Mouse (Mus musculus) forebrain, embryonic 14.5 days (tissue): Measurements from ENCODE around the gene Hspa2. TPM values are rescaled to one million over a fixed set of nuclear protein-coding genes. Genes with fewer than 3 reads are reported as not detected.

ENCODE experiments used
- ATAC-seq: fragments of 200-750 bp; cut with Nextera tagmentation; 2 replicates; pipeline ENCODE4 v1.8.0; 2017; ENCODE audit warnings: mild to moderate bottlenecking, moderate library complexity
- DNase-seq: peaks from one replicate; pipeline ENCODE4 v3.0.0-alpha.2; 2015; ENCODE audit warnings: low spot score
- H3K27ac ChIP-seq: fragments of 300-500 bp; sonication (generic); 2 replicates; pipeline ENCODE4 v1.5.1; 2014; ENCODE audit warnings: low read depth, mild to moderate bottlenecking, control low read depth, low read length, moderate library complexity
- H3K27me3 ChIP-seq: fragments of 300-500 bp; sonication (generic); replicated peaks from 2 replicates; pipeline ENCODE4 v1.6.1; 2014; ENCODE audit warnings: low read length, control low read depth, mixed read lengths; ENCODE audit not compliant: control insufficient read depth, insufficient read depth
- H3K36me3 ChIP-seq: fragments of 300-500 bp; sonication (generic); 2 replicates; pipeline ENCODE4 v1.6.1; 2014; ENCODE audit warnings: low read length, control low read depth; ENCODE audit not compliant: control insufficient read depth, insufficient read depth
- H3K4me1 ChIP-seq: fragments of 300-500 bp; sonication (generic); 2 replicates; pipeline ENCODE4 v1.6.1; 2014; ENCODE audit warnings: antibody characterized with exemption, low read length, control low read depth; ENCODE audit not compliant: control insufficient read depth, insufficient read depth
- H3K4me2 ChIP-seq: fragments of 300-500 bp; sonication (generic); 2 replicates; pipeline ENCODE4 v1.6.1; 2014; ENCODE audit warnings: mild to moderate bottlenecking, control low read depth, low read length
- H3K4me3 ChIP-seq: fragments of 300-500 bp; sonication (generic); 2 replicates; pipeline ENCODE4 v1.5.1; 2014; ENCODE audit warnings: low read depth, low read length, control low read depth
- H3K9ac ChIP-seq: fragments of 300-500 bp; sonication (generic); 2 replicates; pipeline ENCODE4 v1.6.1; 2014; ENCODE audit warnings: mild to moderate bottlenecking, low read length, control low read depth, moderate library complexity
- H3K9me3 ChIP-seq: fragments of 300-500 bp; sonication (generic); replicated peaks from 2 replicates; pipeline ENCODE4 v1.6.1; 2016; ENCODE audit warnings: low read length, control low read depth, mixed read lengths; ENCODE audit not compliant: control insufficient read depth
- WGBS: fragments of 180-500 bp; shearing (Covaris S2); extraction: QIAGEN DNeasy Blood & Tissue Kit; methylation state at CpG from one replicate; pipeline ENCODE4 v1.1.7; 2014; 5-methylcytosine and 5-hydroxymethylcytosine counted together
- polyA plus RNA-seq: library from polyadenylated mRNA; unstranded; fragments of >200 nt; fragmentation: Nextera tagmentation; extraction: Ambion mirVana; gene quantifications from 2 replicates; pipeline ENCODE4 v1.2.1, GENCODE M21; 2014

Gene Hspa2
- polyA plus RNA-seq: 4.5 and 5.5 TPM in 2 replicates

DNA sequence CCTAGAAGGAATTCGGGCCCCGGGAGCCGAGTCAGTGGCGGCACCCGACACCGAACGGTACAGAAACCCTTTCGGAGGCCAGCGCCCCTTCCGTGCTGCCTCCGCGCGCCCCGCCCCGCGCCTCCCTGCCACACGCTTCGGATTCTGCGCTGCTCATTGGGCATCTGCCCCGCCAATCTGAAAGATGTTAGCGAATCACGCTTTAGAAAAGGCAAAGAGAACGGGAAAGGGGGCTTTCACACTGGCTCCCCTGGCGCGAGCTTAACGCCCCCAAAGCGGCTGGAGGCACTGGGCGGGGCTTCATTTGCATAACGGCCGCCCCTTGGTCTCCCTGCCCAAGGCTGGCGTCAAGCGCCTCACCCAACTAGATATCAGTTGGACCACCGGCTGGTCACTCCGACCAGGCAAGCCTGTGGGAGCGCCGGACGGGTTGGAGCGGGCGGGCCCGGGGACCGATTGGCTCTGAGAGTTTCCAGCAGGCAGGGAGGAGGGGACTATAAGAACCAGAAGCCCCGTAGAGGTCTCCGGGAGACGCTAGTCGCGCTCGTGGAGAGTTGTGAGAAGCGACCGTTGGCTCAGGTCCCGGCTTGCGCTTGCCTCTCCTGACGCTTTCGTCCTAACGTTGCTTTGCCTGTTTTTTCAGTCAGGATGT lies at the start of gene Hspa2:
TSS of gene Hspa2 (plus strand) at position 291 of the 652 bp plus-strand sequence.
- WGBS: under 1% methylated on average over 54 of the region's 54 CpGs
- Histone ChIP-seq H3K36me3 (no peaks in the 10 kb centered on the region), H3K4me2 (peak within 1 kb of the TSS; percentile 80), H3K9ac (peak within 1 kb of the TSS; percentile 67), H3K27ac (peak within 1 kb of the TSS; percentile 84), H3K4me3 (peak within 1 kb of the TSS; percentile 64), H3K4me1 (peaks cover 9% of the 10 kb centered on the region; the same call in 1 of the 2 replicates), H3K9me3 (no peaks in the 10 kb centered on the region), H3K27me3 (peaks cover 40% of the 10 kb centered on the region)
- DNase-seq: peak; percentile 100
- ATAC-seq: peak; percentile 94

DNA sequence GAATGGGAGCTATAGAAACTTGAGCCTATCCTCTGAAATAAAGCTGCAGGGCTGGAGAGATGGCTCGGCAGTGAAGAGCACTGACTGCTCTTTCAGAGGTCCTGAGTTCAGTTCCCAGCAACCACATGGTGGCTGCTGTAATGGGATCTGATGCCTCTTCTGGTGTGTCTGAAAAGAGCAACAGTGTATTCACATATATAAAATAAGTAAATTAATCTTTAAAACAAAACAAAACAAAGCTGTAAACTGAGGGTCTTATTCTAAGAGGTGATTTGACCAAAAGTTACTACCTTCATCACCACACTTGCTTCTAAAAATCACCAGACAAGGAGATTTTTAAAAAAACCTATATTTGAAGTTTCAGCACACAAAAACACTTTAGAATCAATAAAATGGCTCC lies 43.1 kb upstream of the Hspa2 start:
- ATAC-seq: no peak
- no peak for DNase-seq
- H3K9ac ChIP-seq: no peak overlapping the region
- H3K9me3 ChIP-seq: no peaks in the 10 kb centered on the region
- H3K4me3 ChIP-seq: no peak overlapping the region
- WGBS: 27% methylated on average over 1 of the region's 1 CpGs
- H3K4me2 ChIP-seq: no peak overlapping the region
- no peaks in the 10 kb centered on the region for H3K36me3 ChIP-seq
- no peak overlapping the region for H3K27ac ChIP-seq
- H3K27me3 ChIP-seq: no peaks in the 10 kb centered on the region
- H3K4me1 ChIP-seq: 0 out of 2 replicates have a peak, but pooled peaks cover under 1% of the 10 kb centered on the region

DNA sequence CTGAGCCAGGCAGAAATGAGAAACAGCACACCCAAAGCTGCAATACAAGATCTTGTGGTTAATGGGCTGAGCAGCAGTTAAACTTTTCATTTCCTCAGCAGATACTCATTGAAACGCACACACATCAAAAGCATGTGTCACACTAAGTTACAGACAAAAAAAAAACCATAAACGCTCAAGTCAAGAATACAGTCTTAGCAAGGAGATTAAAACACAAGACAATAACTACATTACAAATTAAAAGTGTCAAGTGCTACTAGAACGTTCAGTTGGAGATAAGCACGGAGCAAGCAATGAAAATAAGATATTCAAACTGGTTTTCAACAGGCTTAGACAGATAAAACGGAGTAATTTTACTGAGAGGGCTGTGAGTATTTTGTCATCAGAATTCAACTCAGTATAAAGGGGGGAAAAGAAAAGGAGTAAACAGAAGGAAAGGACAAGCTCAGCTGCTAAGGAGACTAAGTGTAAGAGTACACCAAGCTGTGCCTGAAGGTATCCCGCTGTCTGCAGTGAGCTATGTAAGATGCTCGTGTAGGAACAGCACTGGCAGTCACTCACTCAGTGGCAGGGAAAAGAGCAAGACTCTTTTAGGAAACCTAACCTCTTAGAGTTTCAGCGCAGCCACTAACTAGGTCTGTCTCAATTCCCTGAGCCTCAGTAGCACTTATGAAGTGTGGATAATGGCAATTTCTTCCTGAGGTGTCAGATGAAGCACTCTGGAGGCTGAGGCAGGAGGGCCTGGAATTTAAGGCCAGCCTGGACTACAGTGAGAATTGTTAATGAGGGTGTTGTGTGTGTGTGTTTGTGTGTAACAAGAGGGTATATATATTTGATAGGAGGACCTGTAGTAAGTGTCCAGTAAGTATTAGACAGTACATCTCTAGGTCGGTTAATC lies 42.3 kb upstream of the Hspa2 start:
- Histone ChIP-seq H3K4me3 (no peak overlapping the region), H3K9ac (no peak overlapping the region), H3K27ac (no peak overlapping the region), H3K9me3 (no peaks in the 10 kb centered on the region), H3K36me3 (no peaks in the 10 kb centered on the region), H3K27me3 (no peaks in the 10 kb centered on the region), H3K4me1 (0 out of 2 replicates have a peak, but pooled peaks cover 6% of the 10 kb centered on the region), H3K4me2 (no peak overlapping the region)
- no peak for DNase-seq
- 66% methylated on average over 9 of the region's 9 CpGs for WGBS
- ATAC-seq: no peak

DNA sequence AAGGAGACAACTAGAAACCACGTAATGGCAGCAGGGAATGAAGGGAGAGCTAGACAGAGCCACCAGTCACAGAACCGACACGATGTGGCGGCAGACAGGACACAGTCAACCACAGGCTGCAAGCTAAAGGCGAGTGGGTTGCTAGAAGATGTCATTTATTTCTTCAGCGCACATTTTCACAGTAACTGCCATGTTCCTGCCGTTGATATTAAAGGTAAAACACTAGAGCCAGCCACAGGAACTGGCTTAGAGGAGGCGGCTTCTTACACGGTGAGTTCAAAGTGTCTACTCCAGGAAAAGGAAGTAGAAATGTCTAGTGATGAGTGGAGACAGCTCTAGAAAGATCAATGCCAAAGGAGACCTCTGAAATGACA lies 41.7 kb upstream of the Hspa2 start:
- H3K36me3 ChIP-seq: no peaks in the 10 kb centered on the region
- peaks cover 8% of the 10 kb centered on the region for H3K4me1 ChIP-seq
- H3K4me3 ChIP-seq: no peak overlapping the region
- no peaks in the 10 kb centered on the region for H3K9me3 ChIP-seq
- no peak overlapping the region for H3K4me2 ChIP-seq
- no peaks in the 10 kb centered on the region for H3K27me3 ChIP-seq
- no peak overlapping the region for H3K9ac ChIP-seq
- DNase-seq (no peak), ATAC-seq (no peak)
- no peak overlapping the region for H3K27ac ChIP-seq
- 92% methylated on average over 9 of the region's 9 CpGs for WGBS

DNA sequence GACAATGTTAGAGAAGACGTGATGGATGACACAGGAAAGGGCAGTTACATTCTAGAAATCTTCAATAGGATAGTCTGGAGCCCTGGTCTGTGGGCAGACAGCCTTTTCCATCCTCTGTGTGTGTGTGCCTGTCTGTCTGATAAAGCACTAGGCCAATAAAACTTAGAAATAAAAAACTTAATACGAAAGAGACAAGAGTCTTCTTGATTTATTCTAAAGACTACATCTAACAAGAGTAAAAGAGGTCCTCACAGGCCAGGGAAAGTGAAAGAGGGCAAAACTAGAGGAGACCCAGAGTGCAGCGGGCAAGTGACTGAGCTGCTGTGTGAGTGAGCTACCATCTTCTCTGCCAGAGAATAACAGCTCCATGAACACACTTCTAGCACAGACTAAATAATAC lies 37.7 kb upstream of the Hspa2 start:
- no peaks in the 10 kb centered on the region for H3K36me3 ChIP-seq
- H3K9ac ChIP-seq: no peak overlapping the region
- no peak for DNase-seq
- ATAC-seq: no peak
- WGBS: 88% methylated on average over 3 of the region's 3 CpGs
- no peaks in the 10 kb centered on the region for H3K9me3 ChIP-seq
- H3K27ac ChIP-seq: no peak overlapping the region
- H3K4me3 ChIP-seq: no peak overlapping the region
- no peak overlapping the region for H3K4me2 ChIP-seq
- H3K27me3 ChIP-seq: no peaks in the 10 kb centered on the region
- peaks cover 22% of the 10 kb centered on the region for H3K4me1 ChIP-seq

DNA sequence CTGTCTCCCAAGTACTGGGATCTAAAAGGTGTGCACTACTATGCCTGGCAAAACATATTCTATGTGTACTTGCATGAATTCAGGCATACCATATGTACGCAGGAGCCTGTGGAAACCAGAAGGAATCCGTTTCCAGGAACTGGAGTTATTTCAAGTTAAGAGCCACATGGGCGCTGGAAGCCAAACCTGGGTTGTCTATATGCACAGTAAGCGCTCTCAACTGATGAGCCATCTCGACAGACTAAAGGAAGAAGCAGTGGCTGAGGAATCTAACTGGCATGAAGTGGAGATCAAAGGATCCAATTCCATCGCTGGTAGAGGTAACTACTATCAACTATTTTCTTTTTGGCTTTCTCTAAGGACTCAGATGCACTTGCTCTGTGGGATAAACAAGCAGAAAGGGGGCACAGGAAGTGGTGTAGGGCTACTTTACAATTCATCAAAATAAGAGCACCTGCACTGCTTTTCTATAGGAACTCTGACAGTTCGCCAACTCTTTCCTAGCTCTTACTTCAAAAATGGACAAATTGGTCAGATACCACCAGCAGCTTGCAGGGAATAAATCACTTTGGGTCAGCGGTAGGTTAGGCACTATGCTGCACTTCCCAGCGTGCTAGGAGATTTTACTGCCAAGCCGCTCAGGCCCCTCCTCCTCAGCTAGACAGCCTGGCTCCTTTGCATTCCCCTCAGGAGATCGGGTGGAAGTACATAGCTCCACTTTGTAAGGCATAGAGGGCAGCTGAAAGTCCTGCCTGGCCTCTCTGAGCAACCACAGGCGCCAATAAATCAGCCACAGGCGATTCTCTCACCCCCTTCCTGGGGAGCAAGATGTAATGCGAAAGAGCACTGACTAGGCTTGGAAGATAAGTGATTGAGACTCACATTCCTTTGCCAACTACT lies 36.6 kb upstream of the Hspa2 start:
- peak overlapping the region; percentile 6; the same call in 1 of the 2 replicates for H3K27ac ChIP-seq
- WGBS: 27% methylated on average over 14 of the region's 14 CpGs
- H3K4me2 ChIP-seq: peak overlapping the region; percentile 80
- ATAC-seq: no peak
- no peaks in the 10 kb centered on the region for H3K36me3 ChIP-seq
- peaks cover 31% of the 10 kb centered on the region for H3K4me1 ChIP-seq
- peak overlapping the region; percentile 98; the same call in 1 of the 2 replicates for H3K9ac ChIP-seq
- no peaks in the 10 kb centered on the region for H3K27me3 ChIP-seq
- no peak overlapping the region; the same call in 1 of the 2 replicates for H3K4me3 ChIP-seq
- H3K9me3 ChIP-seq: no peaks in the 10 kb centered on the region
- peak; percentile 41 for DNase-seq

DNA sequence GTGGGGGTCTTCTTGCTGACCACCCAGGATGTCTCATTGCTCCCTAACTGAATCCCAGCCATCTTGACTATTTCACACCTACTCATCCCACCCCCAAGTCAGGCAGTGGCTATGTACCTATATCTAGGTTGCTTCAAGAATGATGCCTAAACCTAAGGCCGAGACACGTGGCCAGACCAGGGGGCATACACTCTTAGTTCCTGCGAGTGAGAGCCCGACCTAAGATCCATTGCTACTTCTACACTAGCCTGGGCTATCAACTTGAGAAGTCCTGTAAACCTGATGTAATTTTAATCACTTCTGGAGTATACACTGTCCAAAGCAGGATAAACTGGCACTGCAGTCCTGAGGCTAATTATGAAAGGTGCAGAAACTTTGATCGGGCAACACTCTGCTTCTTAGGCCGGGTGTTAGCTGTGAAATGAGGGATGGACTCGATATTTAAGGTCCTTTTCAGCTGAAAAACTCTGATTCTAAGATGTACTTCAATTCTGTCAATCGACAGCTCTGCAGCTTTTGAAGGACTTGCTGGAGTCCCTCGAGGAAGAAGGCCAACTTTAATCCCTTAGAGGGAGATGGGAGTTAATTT lies 35.7 kb upstream of the Hspa2 start:
- peak overlapping the region; percentile 80 for H3K4me2 ChIP-seq
- no peaks in the 10 kb centered on the region for H3K9me3 ChIP-seq
- H3K4me3 ChIP-seq: peak overlapping the region; percentile 90
- no peaks in the 10 kb centered on the region for H3K27me3 ChIP-seq
- H3K36me3 ChIP-seq: no peaks in the 10 kb centered on the region
- DNase-seq (no peak), ATAC-seq (no peak)
- H3K27ac ChIP-seq: peak overlapping the region; percentile 97; the same call in 1 of the 2 replicates
- WGBS: 8% methylated on average over 9 of the region's 9 CpGs
- peak overlapping the region; percentile 98 for H3K9ac ChIP-seq
- H3K4me1 ChIP-seq: peaks cover 31% of the 10 kb centered on the region

DNA sequence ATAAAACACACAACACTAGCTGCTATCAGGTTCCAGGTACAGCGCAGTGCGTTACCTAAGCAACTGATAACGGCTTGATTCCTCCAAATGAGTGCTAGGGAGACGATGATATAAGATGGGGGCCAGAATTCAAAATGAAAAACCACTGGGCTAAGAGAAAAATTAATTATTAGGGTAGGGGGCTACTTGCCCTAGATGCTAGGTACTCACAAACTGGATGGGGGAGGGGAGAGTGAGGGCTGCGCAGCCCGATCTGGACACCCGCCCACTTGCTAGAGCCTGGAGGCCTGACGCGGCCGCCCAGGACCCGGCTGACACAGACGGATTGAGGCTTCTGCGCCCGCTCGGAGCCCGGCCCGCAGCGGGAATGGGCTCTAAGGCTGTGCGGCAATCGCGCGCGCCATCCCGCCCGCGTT lies 35.2 kb upstream of the Hspa2 start:
- under 1% methylated on average over 26 of the region's 26 CpGs for WGBS
- H3K4me2 ChIP-seq: peak overlapping the region; percentile 80
- H3K9me3 ChIP-seq: no peaks in the 10 kb centered on the region
- H3K27me3 ChIP-seq: no peaks in the 10 kb centered on the region
- ATAC-seq: peak; percentile 47
- peak overlapping the region; percentile 97 for H3K27ac ChIP-seq
- DNase-seq: peak; percentile 78
- no peaks in the 10 kb centered on the region for H3K36me3 ChIP-seq
- H3K4me1 ChIP-seq: peaks cover 31% of the 10 kb centered on the region
- H3K4me3 ChIP-seq: peak overlapping the region; percentile 90
- H3K9ac ChIP-seq: peak overlapping the region; percentile 98
